Mouse (Mus musculus) layer of hippocampus, adult 6 months (tissue): ENCODE data around the gene Tmem47. TPM values are rescaled to one million over a fixed set of nuclear protein-coding genes. Genes with fewer than 3 reads are reported as not detected.

ENCODE experiments used
- long read RNA-seq, 2 experiments: library from polyadenylated mRNA; unstranded; transcript quantifications; one replicate each; pipeline ENCODE4 v2.0.0; 2019 to 2020
- polyA plus RNA-seq: library from polyadenylated mRNA; unstranded; fragments of <200 nt; fragmentation: Nextera tagmentation; gene quantifications from 2 replicates; pipeline ENCODE4 v1.2.3, GENCODE M21; 2021

Gene Tmem47
- 114 and 138 TPM in 2 replicates for polyA plus RNA-seq
- long read RNA-seq, experiment 1, full-length matches to known transcripts = 211 of 255 reads
- long read RNA-seq, experiment 1, partial matches to known transcripts = 4 of 255 reads
- long read RNA-seq, experiment 1, other reads (novel, unspliced or antisense) = 40 of 255 reads
- long read RNA-seq, experiment 2, full-length matches to known transcripts = 871 of 904 reads
- long read RNA-seq, experiment 2, partial matches to known transcripts = 30 of 904 reads
- long read RNA-seq, experiment 2, other reads (novel, unspliced or antisense) = 3 of 904 reads

GRCm38 (mm10) chrX:81070210-81070803 is at the start of gene Tmem47:
Gene Tmem47, plus strand, starts transcription at chrX:81070698.

